Mouse (Mus musculus): ENCODE data around the gene Zfhx3.

- TF ChIP-seq CTCF (IDR thresholded peaks at IDR 0.05; ENCODE audit: low read depth) (no peak), EP300 (IDR thresholded peaks at IDR 0.05; ENCODE audit: low read depth) (no peak)
These were observed 799.2 kb downstream of the Zfhx3 start for GRCm38 (mm10) chr8:108741651-108742050.

Measured in liver, embryonic 14.5 days (tissue).